Mouse (Mus musculus) urinary bladder, postnatal 0 days (tissue): ENCODE data around the gene Schip1. TPM values are rescaled to one million over a fixed set of nuclear protein-coding genes. Genes with fewer than 3 reads are reported as not detected.

ENCODE experiments used
- polyA plus RNA-seq: library from polyadenylated mRNA; unstranded; fragments of >200 nt; fragmentation: Nextera tagmentation; extraction: Ambion mirVana; gene quantifications from 2 replicates; pipeline ENCODE4 v1.2.1, GENCODE M21; 2015

Schip1 gene
- 85.0 and 98.2 TPM in 2 replicates for polyA plus RNA-seq

DNA sequence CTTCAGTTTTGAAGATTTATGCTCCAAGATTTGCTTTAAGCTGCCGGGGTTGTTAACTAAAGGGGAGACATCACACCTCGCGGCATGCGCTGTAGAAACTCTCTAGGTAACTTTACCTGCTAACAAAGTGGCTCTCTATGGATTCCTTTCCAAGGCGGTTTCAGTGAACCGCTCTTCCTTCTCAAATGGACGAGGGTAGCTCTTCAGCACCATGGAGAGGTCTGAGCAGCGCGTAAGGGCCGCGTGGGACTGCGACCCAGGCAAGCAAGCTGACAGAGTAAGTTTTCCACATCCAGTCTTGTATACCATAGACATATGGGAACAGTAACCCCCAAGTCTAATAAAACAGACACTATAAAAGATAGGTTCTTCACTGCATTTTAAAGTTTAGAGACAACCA, at the start of gene Schip1:
Gene Schip1, plus strand, starts transcription at position 72 of the 400 bp plus-strand sequence.

Other genes starting within 250 kb of the Schip1 start
- not detected in 2 replicates for gene Iqcj, start 172.6 kb upstream of the Schip1 start, polyA plus RNA-seq
- not detected in 2 replicates for gene Iqschfp, start 172.6 kb upstream of the Schip1 start, polyA plus RNA-seq